Mouse (Mus musculus) kidney, postnatal 0 days (tissue): Measurements from ENCODE around the gene Blvrb. TPM values are rescaled to one million over a fixed set of nuclear protein-coding genes. Genes with fewer than 3 reads are reported as not detected.

Experiments
- ATAC-seq: fragments of 200-750 bp; cut with Nextera tagmentation; replicated peaks from 2 replicates; pipeline ENCODE4 v1.8.0; 2017; ENCODE audit warnings: low read depth, moderate number of reproducible peaks, moderate TSS enrichment, moderate library complexity; ENCODE audit not compliant: low FRiP score
- DNase-seq: peaks from one replicate; pipeline ENCODE4 v3.0.0-alpha.2; 2016; ENCODE audit warnings: low spot score
- H3K27ac ChIP-seq: fragments of 300-500 bp; sonication (generic); 2 replicates; pipeline ENCODE4 v1.5.1; 2014; ENCODE audit warnings: mild to moderate bottlenecking
- H3K27me3 ChIP-seq: fragments of 300-500 bp; sonication (generic); 2 replicates; pipeline ENCODE4 v1.6.1; 2014; ENCODE audit warnings: low read length, mixed read lengths; ENCODE audit not compliant: insufficient read depth
- H3K36me3 ChIP-seq: fragments of 300-500 bp; sonication (generic); 2 replicates; pipeline ENCODE4 v1.6.1; 2014; ENCODE audit warnings: low read length, mixed read lengths; ENCODE audit not compliant: insufficient read depth
- H3K4me1 ChIP-seq: fragments of 300-500 bp; sonication (generic); replicated peaks from 2 replicates; pipeline ENCODE4 v1.6.1; 2014; ENCODE audit warnings: antibody characterized with exemption, low read length, mixed read lengths; ENCODE audit not compliant: insufficient read depth
- H3K4me2 ChIP-seq: fragments of 300-500 bp; sonication (generic); 2 replicates; pipeline ENCODE4 v1.6.1; 2014; ENCODE audit warnings: mild to moderate bottlenecking, low read length, moderate library complexity, mixed read lengths
- H3K4me3 ChIP-seq: fragments of 300-500 bp; sonication (generic); replicated peaks from 2 replicates; pipeline ENCODE4 v1.5.1; 2014; ENCODE audit warnings: low read depth, low read length
- H3K9ac ChIP-seq: fragments of 300-500 bp; sonication (generic); 2 replicates; pipeline ENCODE4 v1.6.1; 2014; ENCODE audit warnings: low read depth, low read length
- H3K9me3 ChIP-seq: fragments of 300-500 bp; sonication (generic); replicated peaks from 2 replicates; pipeline ENCODE4 v1.6.1; 2016; ENCODE audit warnings: low read length, inconsistent platforms, mixed read lengths
- CTCF ChIP-seq: IDR thresholded peaks from 2 replicates; pipeline ENCODE4 v1.5.1; 2016; ENCODE audit warnings: antibody characterized with exemption, low read depth, mild to moderate bottlenecking, moderate library complexity
- WGBS: fragments of 180-500 bp; shearing (Covaris S2); extraction: QIAGEN DNeasy Blood & Tissue Kit; methylation state at CpG from one replicate; pipeline ENCODE4 v1.1.7; 2014; 5-methylcytosine and 5-hydroxymethylcytosine counted together
- polyA plus RNA-seq: library from polyadenylated mRNA; unstranded; fragments of >200 nt; fragmentation: Nextera tagmentation; extraction: Ambion mirVana; gene quantifications from 2 replicates; pipeline ENCODE4 v1.2.1, GENCODE M21; 2015

The Blvrb gene
- polyA plus RNA-seq, 1 experiment from 2014 or later, result 40.1 TPM

DNA sequence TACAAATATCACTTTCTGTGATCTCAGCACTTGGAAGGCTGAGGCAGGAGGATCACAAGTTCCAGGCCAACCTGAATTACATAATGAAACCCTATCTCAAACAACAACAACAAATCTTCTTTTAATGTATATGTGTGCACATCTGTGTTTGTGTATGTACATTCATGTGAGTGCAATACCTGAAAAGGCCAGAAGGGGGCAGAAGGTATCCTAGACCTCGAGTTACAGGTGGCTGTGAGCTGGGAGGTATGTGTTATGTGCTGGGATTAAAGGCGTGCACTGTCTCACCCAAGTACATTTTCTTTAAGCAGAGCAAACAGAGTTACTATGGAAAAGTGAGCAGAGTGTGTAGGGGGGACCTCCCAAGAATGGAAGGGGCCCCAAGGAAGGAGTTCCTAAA is 18.6 kb upstream of the Blvrb start:
- H3K9me3 ChIP-seq, result no peaks in the 10 kb centered on the region; the same call in 1 of the 2 replicates
- TF ChIP-seq CTCF, result peak; percentile 25; the same call in 1 of the 2 replicates
- no peak overlapping the region for H3K27ac ChIP-seq
- H3K4me3 ChIP-seq, result no peak overlapping the region
- no peaks in the 10 kb centered on the region for H3K4me1 ChIP-seq
- no peak overlapping the region for H3K9ac ChIP-seq
- no peaks in the 10 kb centered on the region for H3K27me3 ChIP-seq
- H3K36me3 ChIP-seq, result no peaks in the 10 kb centered on the region
- H3K4me2 ChIP-seq, result no peak overlapping the region
- ATAC-seq (no peak), DNase-seq (no peak)
- 57% methylated on average over 2 of the region's 2 CpGs for WGBS

DNA sequence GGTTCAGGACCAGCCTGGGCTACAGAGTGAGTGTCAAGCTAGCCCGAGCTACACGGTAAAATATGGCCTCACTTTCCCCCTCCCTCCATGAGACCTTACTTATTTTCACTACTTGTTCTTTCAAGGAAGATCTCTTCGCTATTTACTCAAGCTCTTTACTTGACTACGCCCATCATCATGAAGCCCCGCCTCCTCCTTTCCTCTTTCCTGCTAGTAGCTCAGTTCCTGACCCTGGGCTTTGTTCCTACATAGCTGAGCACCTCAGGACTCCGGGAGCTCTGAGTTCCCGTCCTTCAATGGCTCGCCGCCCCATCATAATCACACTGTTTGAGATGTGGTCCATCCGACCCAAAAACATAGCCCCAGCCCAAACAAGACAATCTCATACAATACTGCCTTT is 14.4 kb upstream of the Blvrb start:
- DNase-seq (no peak), ATAC-seq (no peak)
- Histone ChIP-seq H3K27me3 (peaks cover 5% of the 10 kb centered on the region; the same call in 1 of the 2 replicates), H3K36me3 (no peaks in the 10 kb centered on the region), H3K4me2 (no peak overlapping the region), H3K9ac (no peak overlapping the region), H3K4me1 (no peaks in the 10 kb centered on the region), H3K4me3 (no peak overlapping the region), H3K9me3 (no peaks in the 10 kb centered on the region; the same call in 1 of the 2 replicates), H3K27ac (no peak overlapping the region)
- WGBS, result 27% methylated on average over 10 of the region's 10 CpGs
- no peak for TF ChIP-seq CTCF

DNA sequence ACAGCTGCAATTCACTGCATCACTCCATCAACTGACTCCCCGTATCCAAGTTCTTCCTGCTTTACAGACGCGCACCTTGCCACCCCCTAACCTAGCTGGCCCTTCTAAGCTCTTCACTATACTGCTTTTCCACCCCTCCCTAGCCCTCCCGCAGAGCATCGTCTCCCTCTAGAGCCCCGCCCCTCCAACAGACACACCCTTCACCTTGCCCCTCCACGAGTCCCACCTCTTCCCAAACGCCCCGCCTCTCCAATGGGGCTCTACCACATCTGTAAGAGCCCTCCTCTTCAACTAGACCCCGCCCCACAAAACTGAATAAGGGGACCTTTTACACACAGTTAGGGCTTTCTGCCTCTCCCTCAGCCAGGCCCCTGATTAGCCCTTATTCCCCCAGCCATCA is 14.0 kb upstream of the Blvrb start:
- Histone ChIP-seq H3K9me3 (no peaks in the 10 kb centered on the region; the same call in 1 of the 2 replicates), H3K4me3 (no peak overlapping the region), H3K4me2 (no peak overlapping the region), H3K36me3 (no peaks in the 10 kb centered on the region), H3K27me3 (peaks cover 5% of the 10 kb centered on the region; the same call in 1 of the 2 replicates), H3K4me1 (no peaks in the 10 kb centered on the region), H3K9ac (no peak overlapping the region), H3K27ac (no peak overlapping the region)
- WGBS, result 12% methylated on average over 10 of the region's 10 CpGs
- no peak for TF ChIP-seq CTCF
- no peak for DNase-seq
- no peak for ATAC-seq

DNA sequence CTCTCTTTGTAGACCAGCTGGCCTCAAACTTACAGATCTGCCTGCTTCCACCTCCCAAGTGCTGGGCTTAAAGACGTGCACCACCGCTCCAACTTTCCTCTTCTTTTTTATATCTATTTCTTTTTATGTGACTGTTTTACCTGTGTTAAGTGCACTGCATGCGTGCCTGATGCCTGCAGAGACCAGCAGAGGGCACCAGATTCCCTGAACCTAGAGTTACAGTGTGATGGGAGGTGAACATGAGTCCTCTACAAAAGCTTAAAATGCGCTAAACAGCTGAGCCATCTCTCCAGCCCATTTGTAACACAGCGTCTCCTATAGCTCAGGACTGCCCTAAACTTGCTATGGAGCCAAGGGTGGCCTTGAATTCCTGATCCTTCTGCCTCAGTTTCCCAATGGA is 10.2 kb upstream of the Blvrb start:
- TF ChIP-seq CTCF, result peak; percentile 66
- ATAC-seq (no peak), DNase-seq (no peak)
- peaks cover 5% of the 10 kb centered on the region; the same call in 1 of the 2 replicates for H3K27me3 ChIP-seq
- no peak overlapping the region for H3K27ac ChIP-seq
- 72% methylated on average over 5 of the region's 5 CpGs for WGBS
- no peak overlapping the region for H3K4me2 ChIP-seq
- no peaks in the 10 kb centered on the region for H3K4me1 ChIP-seq
- no peaks in the 10 kb centered on the region for H3K36me3 ChIP-seq
- H3K9me3 ChIP-seq, result no peaks in the 10 kb centered on the region
- no peak overlapping the region for H3K4me3 ChIP-seq
- H3K9ac ChIP-seq, result no peak overlapping the region

DNA sequence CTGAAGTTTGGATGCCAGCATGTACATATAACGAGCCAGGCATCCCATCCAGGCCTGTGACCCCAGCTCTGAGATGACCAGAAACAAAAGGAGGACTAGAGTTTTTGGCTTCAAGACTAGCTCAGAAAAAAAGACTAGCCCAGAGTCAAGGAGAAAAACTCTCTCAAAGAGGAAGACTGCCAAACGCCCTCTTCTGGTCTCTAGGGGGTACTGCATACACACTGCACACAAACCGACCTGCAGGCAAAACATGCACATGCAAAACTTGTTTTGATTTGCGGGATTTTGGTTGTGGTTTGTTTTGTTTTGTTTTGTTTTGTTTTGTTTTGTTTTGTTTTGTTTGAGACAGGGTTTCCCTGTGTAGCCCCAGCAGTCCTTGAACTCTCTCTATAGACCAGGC is 7.8 kb upstream of the Blvrb start:
- WGBS, result 83% methylated on average over 4 of the region's 4 CpGs
- Histone ChIP-seq H3K4me1 (no peaks in the 10 kb centered on the region), H3K27me3 (no peaks in the 10 kb centered on the region), H3K9me3 (no peaks in the 10 kb centered on the region), H3K4me3 (no peak overlapping the region), H3K27ac (no peak overlapping the region), H3K36me3 (no peaks in the 10 kb centered on the region), H3K9ac (no peak overlapping the region), H3K4me2 (no peak overlapping the region)
- ATAC-seq (no peak), DNase-seq (no peak)
- TF ChIP-seq CTCF, result peak; percentile 40; the same call in 1 of the 2 replicates

DNA sequence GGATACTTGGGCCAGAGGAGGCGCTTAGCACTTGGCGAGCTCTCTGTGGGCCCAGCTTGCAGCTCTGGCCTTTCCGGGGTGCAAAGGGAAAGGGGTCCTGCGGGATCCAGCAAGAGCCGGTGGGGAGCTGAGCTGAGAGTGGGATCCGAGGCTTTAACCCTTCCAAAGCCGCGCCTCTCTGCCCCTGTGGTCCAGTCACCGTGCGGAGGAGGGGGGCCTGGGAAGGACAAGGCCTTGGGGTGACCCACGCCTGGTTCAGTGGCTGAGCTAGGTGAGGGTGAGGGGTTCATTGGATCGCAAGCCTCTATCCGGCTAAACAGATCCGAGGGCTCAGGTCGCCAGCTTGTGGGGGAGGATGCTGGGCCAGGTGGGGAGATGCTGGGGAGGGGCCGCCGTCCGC is 1.7 kb upstream of the Blvrb start:
- no peak for DNase-seq
- no peak overlapping the region for H3K27ac ChIP-seq
- WGBS, result 7% methylated on average over 13 of the region's 18 CpGs

More for the DNA sequence above, 1.7 kb upstream of the Blvrb start:
- Histone ChIP-seq H3K9ac (peak overlapping the region; percentile 56), H3K27me3 (0 out of 2 replicates have a peak, but pooled peaks cover 7% of the 10 kb centered on the region), H3K36me3 (no peaks in the 10 kb centered on the region), H3K4me3 (peak overlapping the region; percentile 47), H3K4me1 (peaks cover 10% of the 10 kb centered on the region; the same call in 1 of the 2 replicates), H3K4me2 (peak overlapping the region; percentile 95), H3K9me3 (no peaks in the 10 kb centered on the region)
- no peak for TF ChIP-seq CTCF
- ATAC-seq, result no peak
